Mouse (Mus musculus): ENCODE measurements around the gene Pik3cg.

The Pik3cg gene

DNA sequence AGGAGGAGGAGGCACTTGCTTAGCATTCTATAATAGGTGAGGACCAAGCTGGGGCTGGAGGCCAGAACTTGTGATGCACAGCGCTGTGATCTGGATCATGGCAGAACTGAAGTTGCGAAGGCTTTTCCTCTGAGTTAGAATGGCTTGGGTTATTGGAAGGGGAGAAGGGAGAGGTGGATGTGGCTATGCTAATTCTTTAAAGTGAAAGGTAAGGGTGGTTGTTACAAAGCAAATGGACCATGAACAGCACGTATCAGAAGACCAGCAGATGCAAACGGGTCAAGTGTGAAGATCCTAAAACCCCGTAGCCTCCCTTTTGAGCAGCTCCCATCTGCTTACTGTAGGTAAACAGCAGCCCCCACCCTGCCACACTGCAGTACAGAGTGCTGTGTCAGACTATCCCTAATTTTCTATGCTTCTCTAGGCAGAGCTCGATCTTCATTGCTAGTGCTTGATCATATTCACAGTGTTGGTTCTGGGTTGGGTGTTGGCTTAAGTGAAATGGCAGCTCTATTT, 7.3 kb downstream of the Pik3cg start:
- DNase-seq (ENCODE audit: low spot score), result no peak

DNA sequence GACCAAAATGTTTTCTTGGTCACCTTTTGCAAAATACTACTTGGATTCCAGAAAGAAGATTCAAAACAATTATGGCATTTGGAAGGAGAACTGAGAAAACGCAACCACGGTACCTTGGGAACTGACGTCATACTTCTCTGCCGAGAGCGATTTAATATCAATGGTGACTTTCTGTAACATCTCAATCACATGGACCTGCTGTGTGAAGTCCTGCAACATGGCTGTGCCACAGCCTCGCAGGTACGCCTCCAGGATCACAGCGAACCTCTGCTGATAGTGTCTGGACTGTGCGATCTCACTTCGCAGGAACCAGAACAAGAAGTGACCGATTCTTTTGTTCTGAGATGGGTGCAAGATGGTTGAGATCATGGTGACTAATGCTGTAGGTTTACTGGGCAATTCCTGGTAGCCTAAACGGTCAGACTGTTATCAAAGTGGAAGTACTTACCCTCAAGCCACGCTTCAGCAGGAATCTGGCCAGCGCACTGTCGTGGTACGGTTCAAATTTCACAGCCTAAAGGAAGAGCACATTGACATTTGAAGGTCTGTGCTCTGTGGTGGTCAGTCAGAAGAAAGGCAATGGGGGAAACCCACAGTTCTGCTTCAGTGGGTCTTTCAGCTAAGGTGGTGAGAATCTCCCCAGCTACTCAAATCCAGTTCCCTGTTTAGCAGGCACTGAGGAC, 7.9 kb downstream of the Pik3cg start:
- DNase-seq (ENCODE audit: low spot score), result no peak

DNA sequence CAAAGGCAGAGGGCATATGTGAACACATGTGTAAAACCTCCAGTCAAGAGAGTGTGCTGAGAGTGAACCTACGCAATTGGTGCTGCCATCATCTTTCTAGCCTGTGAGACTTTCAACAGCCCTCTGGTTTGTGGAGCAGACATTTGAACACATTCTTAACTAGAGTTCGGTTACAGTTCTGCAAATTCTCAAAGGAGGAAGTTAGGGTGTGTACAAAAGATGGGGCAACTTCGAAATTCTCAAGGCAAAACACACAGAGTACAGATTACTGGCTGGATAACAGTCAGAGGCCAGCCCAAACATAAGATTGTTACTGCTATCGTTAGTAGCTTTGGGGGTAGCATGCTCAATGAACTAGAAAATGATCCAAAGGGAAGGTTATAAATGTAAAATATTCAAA, 9.0 kb downstream of the Pik3cg start:
- DNase-seq (ENCODE audit: low spot score), result no peak

DNA sequence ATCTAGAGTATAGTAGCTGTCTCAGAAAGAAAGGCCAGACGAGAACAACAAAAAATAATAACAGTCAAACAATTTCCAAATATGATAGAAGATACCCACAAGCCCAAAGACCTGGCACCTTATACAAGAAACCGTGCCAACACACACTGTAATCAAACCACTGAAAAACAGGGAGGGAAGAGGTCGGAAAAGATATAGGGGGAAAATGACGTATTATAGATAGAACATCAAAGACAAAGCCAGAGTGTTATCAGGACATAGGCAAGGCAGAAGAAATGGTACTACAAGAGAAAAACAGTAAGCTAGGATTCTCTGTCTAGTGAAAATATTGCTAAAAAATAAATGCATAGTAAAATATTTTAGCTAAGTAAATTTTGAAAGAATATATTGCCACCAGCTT, 10.4 kb downstream of the Pik3cg start:
- DNase-seq (ENCODE audit: low spot score), result no peak

DNA sequence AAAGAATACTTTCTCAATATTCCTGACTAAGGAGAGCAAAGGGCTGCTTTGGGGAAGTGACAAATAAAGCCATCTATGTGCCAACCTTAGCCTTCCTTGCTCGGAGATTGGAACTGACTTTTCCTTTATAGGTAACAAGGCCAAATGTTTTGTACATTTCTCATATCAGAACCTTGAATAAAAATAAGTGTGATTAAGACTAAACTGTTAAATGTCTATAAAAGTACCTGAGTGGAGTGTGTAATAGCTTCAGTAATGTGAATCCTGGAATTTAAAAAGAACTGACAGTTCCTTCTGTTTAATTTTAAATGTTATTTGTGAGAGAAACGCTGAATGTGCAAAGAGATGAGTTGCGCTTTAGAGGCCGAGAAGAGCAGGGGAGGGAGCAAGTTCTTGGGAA, 13.5 kb downstream of the Pik3cg start:
- no peak for DNase-seq (ENCODE audit: low spot score)

DNA sequence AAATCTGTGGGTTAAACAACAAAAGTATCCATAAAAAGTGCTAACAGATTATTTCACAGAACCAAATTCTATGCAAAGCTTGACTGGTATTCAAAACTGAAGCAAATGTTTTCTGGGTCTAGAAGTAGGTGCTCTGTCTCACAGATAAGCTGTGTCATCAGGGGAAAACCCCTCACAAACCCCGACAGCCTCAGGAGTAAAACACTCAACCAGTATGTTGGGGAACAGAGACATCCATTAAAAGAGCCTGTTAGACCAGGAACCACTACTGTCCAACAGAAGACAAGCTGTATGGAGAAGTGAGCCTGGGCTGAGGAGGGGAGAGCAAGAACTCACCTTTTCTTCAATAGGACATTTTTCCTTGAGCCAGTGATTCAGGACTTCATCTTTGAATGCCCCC, 14.1 kb downstream of the Pik3cg start:
- DNase-seq (ENCODE audit: low spot score), result no peak

DNA sequence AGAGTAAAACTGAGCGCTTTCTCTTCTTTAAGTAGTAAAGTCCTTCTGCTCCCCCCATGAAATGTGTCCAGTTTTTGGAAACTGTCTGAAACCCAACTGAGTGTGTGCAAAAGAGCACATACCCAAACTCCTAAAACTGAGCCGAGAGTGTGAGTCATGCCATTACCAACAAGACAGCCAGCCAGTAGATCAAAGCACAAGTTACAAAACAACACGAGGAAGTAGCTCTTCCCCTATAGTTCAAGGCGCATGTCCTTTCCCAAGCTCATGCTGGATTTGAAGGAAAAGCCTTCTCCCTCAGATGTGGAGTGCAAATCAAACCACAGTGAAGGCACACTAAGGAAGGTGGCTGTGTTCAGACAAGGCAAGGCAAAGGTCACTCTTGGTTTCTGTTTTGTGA, 17.5 kb downstream of the Pik3cg start:
- DNase-seq (ENCODE audit: low spot score), result no peak

DNA sequence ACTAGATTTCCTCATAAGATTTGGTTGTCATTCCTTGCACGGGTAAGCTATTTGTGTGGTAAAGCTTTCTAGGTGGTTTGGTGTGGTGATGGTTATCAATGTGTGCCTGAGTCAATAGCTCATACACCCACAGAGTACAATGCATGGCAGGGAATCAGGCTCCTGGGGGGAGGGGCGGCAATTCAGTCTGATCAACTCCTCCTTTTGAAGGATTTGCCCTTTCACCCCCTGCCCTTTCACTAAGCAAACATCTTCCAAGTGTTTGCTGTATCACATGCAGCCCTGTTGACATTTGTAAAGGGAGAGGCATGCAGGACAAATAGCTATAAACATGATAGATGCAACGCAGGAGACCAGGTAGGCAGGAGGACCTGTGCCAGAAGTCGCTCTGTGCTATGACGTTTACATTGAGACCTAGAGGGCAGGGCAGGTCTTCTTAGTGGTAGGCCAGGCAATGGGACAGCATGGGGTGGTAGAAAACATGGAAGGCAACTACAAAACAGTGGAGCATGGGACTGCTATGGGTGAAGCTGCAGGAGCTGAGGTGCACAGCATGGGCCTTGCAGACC, 20.7 kb downstream of the Pik3cg start:
- peak; percentile 27 for DNase-seq (ENCODE audit: low spot score)

DNA sequence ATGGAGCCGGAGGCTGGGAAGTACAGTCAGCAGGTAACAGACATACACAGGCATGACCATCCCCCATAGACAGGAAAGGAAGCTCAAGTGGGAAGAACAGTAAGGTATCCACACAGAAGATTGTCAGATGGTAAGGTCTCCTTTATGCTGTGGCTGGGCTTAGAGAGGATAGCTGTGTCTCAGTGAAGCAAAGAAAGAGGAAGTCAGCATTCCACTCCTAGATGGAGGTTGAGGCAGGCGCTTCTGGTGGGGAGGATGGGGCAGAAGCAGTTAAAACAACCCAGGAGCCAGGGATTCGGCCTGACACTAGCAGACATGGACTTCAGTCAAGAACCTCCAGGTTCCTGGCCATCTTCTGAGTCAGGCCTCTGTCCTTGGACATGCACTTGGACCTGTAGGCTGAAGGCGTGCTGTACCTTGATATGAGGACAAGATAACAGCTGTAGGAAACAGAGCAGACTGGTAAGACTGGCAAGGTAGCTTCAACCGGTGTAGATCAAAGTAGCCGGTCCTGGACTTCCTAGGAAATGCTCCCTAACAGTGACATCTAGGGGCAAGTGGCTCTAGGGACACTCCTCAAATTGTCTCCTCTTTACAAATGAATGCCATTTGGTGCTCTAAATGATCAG, 21.7 kb downstream of the Pik3cg start:
- no peak for DNase-seq (ENCODE audit: low spot score)

DNA sequence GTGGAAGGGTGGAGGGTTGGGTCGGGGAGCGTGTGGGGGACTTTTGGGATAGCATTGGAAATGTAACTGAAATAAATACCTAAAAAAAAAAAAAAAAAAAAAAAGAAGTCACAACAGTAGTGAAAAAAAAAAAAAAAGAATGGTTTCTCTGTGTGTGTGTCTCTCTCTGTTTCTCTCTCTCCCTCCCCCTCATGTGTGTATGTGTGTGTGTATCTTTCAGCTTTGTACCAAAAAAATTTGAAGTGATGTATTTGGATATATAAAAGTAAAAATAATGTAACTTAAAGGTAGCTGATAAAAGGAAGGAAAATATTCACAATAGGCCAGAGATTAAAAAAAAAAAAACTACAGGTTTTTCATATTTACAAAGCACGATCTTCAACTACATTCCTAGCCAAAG, 23.6 kb downstream of the Pik3cg start:
- no peak for DNase-seq (ENCODE audit: low spot score)

DNA sequence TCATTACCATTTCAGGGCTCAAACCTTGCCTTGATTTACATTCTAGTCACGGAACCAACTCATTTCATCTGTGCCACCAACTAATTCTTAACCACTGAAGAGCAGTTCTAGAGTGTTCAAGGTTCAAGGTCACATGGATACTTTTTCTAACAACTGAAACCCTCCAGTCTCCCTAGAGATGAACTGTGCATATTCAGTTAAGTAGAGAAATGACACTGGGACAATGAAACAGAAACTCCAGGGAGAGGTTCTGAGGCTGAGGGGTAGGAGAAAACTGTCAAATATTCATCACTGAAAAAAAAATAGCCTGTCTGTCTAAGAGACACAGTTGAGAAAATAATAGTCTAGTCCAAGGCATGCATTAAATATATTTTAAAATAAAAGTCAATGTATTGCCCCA, 24.9 kb downstream of the Pik3cg start:
- DNase-seq (ENCODE audit: low spot score), result no peak

DNA sequence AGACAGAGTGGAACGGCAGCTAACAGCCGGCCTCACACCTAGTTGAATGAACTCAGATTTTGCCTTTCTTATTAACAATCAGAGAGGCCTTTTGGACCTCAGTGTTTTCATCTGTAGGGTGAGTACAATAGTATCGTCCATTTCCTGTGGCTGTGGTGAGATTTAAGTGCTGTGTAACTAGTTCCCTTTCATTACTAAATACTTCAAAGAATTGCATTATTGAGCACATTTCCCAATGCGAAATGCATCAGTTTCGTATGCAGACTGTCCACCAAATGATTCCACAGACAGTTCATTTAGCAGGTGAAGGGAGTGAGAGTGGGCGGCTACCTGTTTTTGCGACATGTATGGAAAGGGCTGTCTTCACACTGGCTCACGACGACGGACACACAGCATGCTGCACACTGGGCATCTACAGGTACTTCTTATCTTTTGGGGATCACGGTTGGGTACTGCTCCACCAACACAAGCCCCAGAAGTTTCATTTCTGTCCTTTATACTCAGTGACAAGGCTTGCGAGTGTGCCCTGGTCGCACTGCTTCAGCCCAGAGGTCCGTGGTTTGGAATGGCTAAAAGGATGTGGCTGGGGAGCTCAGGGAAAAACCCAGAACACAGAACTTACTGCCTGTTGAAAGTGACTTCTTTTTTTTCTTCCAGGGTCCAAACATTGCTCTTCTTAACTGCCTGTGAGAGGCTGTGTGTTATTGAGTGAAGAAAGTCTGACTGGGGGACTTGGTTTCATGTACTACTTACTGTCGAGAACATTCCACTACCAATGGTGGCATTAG, 25.6 kb downstream of the Pik3cg start:
- DNase-seq (ENCODE audit: low spot score), result no peak

DNA sequence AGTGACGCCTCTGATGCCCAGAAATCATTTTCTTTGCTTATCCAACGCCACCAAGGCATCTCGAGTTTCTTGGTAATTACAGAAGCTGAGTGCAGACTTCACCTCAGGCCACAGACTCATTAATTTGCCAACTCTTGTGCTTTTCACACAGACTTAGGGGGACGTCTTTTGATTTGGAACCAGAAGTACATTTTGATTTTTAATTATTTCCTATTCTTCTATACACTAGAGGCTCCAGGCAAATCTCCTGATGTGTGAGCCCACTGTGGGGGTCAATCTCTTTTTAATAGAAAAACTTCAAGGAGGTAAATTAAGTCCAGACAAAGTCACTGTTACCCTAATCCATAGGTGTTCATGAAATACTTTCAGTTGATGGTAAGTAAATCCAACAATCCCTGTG, 26.6 kb downstream of the Pik3cg start:
- no peak for DNase-seq (ENCODE audit: low spot score)

DNA sequence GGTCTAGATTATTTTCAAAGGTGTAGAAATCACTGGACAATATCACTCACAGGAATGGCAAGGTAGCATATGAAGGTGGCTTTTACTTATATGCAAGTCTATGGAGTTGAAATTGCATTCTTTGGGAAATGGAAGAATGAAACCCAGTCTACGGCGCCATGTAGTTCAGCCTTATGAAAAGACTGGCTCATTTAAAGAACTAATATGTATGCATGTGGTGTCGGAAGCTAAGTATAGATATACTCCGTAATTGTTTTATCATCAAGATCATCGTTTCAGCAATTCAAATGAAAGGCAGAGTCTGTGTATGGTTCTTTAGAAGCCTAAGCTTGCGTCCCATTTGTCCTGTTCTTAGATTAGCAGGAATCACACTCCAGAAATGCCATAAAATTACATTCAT, 34.0 kb downstream of the Pik3cg start:
- no peak for DNase-seq (ENCODE audit: low spot score)

DNA sequence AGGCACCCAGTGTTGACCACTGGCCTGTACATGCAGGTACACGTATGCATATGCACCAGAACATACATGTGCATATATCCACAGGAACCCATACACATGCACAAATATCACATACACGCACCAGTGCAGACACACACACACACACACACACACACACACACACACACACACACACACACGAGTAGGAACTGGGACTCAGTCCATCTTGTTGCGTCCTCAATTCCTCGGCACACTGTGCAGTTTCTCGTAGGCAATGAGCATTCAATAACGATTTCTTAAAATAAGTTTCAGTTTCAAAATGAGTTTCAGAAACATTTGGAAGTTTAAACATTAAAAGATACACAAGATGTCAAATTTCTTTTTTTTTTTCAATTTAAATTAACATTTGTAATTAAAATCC, 35.6 kb downstream of the Pik3cg start:
- no peak for DNase-seq (ENCODE audit: low spot score)

DNA sequence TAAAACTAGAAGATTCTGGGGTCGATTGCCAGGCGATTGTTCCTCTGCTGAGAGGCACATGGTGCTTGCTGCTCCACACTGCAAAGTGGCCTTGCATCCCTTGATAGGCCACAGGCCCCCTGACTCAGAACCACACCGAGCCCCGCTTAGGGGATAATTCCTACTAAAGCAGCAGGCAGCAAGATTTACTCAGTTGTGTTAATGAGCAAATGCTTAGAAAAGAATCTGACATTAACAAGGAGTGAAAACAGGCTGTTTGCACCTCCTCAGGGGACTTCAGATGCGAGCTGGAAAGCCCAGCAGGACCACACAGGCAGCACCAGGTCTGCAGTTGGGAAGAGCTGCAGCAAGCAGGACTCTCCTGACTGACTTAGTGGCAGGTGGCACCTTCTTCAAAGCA, 39.3 kb downstream of the Pik3cg start:
- DNase-seq (ENCODE audit: low spot score), result no peak

DNA sequence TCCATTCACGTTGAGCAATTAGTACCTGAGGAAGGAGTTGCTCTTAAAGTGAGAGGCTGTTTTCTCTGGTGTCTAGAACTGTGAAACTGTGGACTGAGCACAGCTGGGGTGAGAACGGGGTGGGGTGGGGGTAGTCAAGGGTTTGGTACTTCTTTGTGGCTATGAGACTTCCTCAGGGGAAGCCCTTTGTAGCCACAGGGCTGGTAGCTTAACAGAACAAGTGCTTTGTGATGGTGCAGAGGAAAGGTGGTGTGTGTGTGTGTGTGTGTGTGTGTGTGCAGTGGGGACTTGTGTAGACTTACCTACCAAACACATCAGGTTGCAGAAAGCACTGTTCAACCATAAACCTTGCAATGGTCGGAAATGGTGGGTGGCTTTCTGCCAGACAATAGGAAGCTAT, 39.7 kb downstream of the Pik3cg start:
- DNase-seq (ENCODE audit: low spot score), result no peak

DNA sequence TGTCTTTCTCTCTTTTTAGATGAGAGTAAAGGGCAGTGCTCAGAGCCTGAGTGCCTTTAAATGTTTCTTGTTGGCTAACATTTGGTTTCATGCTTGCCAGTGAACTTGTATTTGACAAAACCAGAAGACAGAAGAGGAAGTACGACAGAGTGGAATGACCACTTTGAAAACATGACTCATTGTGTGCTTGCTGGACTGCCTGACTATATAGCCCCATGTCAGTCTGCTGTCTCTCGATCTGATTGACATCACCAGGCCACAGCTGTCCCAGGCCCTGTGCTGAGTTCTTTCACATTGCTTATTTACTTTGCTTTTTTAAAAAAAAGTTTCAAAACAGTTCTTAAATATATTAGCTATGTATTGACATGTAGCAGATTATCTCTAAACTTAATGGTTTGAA, 44.8 kb downstream of the Pik3cg start:
- DNase-seq (ENCODE audit: low spot score), result no peak

DNA sequence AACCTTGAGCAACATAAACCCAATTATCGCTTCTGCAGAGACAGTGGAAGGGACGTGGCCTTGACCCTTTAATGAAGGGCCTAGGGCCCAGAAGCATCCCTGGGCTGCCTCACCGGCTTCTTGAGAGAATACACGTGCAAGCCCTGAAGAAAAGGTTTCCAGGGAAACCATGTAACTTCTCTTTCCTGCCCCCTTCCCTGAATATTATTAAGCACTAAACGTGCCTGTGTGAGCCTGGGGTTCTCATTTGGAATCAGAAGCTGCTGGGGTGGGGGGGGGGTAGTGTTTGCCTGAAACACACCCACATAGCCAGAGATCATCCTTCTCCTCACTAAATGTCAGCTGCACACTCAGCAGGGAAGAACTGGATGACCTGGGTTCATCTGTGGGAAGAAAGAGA, 49.7 kb downstream of the Pik3cg start:
- no peak for DNase-seq (ENCODE audit: low spot score)

DNA sequence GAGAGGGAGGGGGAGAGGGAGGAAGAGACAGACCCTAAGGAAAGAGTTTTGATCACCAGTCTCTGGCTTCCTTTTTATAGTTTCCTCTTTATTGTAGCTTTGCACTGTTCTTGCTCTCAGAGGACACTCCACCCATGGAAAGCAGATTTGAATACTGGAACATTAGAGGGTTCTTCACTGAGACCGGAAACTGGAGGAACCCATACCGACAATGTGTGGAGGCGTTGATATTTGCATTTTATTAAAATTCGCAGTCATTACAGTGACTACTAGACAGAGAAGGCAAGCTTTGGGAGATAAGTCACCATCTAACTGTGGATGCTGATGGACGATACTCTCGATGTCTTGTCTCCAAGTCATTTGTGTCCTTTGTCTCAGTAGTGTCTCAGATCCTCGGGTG, 61.9 kb downstream of the Pik3cg start:
- no peak for DNase-seq (ENCODE audit: low spot score)

DNA sequence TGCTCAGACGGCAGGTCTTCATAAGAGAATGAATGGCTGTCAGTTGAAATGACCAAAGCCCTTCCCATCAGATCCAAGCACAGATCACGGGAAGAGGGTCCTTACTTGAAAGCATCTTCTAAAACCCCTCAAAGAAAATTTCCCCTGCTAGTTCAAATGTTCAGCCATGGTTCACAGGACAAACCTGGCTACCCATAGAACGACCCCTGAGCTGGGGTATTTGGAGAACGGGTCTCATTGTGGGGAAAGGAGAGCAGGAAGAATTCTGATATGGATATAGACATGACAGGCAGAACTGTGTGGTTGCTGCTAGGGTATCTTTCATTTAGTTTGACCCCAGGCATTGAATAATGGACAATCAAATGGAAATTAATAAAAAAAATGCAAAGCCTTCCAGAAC, 62.8 kb downstream of the Pik3cg start:
- DNase-seq (ENCODE audit: low spot score), result no peak

DNA sequence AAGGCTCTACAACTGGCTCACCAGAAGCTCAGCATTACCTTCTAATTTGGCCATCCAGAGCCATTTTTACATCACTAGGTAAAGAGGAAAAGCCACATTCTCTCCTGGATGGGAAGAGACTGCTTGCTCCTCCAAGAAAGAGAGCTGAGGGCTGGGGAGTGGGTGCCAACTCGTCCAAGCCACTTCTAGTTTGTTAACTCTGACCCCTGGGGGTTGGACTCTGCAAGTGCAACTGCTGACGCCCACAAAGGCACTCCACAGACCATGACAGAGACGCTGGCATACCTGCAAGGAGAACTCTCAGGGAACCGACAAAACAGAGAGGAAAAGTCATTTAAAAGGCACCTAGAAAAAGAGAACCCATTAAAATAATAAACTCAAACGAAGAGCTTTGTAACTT, 63.9 kb downstream of the Pik3cg start:
- peak; percentile 47 for DNase-seq (ENCODE audit: low spot score)

DNA sequence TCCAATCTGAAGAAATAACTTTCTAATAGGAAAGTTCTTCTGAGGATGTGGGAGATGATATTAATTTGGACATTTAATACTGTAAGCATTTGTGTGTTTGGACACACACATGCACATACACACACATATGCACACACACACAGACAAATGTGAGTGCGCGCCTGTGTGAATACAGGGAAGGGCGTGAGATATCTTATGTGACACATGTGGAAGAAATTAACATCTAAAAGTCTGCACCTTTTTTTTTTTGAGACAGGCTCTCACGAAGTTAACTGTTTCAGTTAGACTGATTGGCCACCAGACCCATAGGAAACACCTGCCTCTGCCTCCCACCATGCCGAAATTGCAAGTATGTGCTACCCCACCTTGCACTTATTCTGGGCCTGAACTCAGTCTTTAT, 64.7 kb downstream of the Pik3cg start:
- DNase-seq (ENCODE audit: low spot score), result no peak
